Mouse (Mus musculus) thymus, postnatal 0 days (tissue): ENCODE results near the gene Krt90. TPM values are rescaled to one million over a fixed set of nuclear protein-coding genes. Genes with fewer than 3 reads are reported as not detected.
"Not testable (repeated sequence)": the region's sequence is repeated elsewhere in the genome, so short reads cannot be mapped to it uniquely, and the experiment has no call there.

Source experiments
- DNase-seq: peaks from one replicate; pipeline ENCODE4 v3.0.0-alpha.2; 2015; ENCODE audit warnings: low spot score
- microRNA-seq: library from miRNA; unstranded; fragments of <30 nt; microRNA quantifications from one replicate; pipeline ENCODE4, GENCODE M21; 2016; ENCODE audit warnings: borderline number of aligned reads
- polyA plus RNA-seq: library from polyadenylated mRNA; unstranded; fragments of >200 nt; fragmentation: Nextera tagmentation; extraction: Ambion mirVana; gene quantifications from 2 replicates; pipeline ENCODE4 v1.2.1, GENCODE M21; 2015

Krt90 gene
- polyA plus RNA-seq, 1 experiment from 2014 or later, result 0.18 TPM

DNA sequence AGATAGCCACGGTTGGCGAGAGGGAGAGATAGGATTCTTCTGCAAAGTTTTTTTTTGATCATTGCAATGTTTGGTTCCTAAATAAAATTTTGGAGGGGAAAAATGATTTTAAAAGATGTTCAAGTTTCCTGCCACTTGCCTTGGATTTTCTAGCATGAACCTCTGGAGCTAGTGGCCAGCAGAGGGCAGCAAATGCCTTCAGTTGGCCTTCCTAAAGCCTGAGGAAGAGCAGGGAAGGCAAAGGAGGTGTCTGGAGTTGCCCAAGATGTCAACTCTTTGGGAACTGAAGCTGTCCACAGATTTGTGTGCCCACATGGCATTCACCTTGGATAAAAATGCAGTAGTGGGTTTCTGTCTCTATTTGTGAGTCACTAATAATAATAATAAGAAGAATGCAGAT lies 43.0 kb downstream of the Krt90 start:
- peak; percentile 43 for DNase-seq

DNA sequence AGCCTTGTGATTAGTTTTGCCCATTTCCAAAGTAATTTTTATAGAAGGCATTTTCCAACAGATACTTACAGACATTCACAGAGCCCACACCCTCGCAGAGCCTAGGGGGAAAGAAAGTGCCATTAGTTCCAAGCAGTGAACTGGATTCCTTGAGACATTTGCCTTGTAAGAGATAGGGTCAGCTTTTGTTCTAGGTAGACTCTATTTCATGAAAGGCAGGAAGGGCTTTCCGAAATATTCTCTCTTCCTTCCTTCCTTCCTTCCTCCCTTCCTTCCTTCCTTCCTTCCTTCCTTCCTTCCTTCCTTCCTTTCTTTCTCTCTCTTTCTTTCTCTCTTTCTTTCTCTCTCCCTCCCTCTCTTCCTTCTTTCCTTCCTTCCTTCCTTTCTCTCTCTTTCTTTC lies 45.6 kb downstream of the Krt90 start, which contains the start of gene Gm49425:
Gene Gm49425, minus strand, starts transcription at position 101 of the 400 bp plus-strand sequence.
- not testable (repeated sequence) for DNase-seq

DNA sequence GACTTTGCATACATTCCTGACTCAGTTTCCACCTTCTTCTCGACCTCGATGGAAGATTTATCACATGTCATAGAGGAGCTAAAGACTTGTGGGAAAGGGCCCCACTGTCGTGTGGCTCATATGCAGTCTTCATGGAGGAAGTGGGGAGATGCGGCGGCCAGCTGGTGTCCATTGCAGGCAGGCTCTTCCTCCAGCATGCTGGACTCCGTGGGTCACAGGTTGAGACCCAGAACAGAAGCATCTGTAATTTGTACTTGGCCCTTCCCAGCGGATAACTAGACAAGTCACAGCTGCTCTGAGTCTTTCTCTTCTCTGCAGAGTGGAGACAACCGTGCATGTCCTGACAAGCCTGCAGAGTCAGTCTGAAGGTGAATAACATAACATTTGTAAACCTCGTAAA lies 54.5 kb downstream of the Krt90 start:
- DNase-seq, result no peak

DNA sequence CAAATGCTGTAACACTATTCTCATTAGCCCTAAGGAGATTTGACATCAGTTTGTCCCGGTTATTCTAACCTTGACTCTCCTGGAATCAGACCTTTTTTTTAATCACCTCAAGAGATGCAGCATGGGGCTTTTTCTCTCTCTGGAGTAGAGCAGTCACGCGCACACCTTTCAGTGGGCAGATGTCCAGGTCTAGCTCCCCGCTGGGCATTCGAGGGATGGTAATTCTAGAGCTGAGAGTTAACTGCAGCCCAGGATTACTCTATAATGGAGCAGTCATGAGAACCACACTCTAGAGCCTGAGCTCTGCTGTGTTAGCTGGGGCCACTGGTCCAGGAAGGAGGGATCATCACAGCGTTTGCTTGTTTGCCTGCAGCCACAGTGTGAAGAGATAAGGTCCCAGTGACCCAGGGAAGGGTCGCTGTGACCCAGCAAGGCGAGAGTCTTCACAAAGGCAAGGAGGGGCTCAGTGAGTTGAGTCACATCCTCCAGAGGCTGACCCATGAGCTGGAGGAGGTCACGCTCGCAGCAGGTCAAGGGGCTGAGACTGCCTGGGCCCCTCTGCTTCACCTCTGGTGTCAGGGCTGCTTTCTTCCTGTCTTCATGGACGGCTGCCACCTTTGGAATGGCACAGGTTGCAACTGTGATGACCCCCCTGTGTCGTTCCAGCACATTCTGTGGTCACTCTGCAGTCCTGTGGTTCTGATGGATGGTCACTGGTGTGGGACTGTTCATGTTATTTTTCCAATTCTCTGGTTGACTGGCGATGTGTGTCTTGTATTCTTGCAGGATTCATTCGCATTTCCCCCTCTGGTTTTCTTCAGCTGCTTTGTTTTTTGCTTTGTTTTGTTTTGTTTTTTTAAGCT lies 55.6 kb downstream of the Krt90 start:
- DNase-seq, result no peak

Small RNAs within 50 kb of the gene (microRNA-seq; reads per million reads assigned to microRNA genes)
- not detected for gene Gm44393
- not detected for gene Gm44460

Other genes starting within 250 kb of the Krt90 start
- 0.65 and 0.72 TPM in 2 replicates for gene Krt80, start 192.8 kb downstream of the Krt90 start, polyA plus RNA-seq
- gene Krt7, start 151.9 kb downstream of the Krt90 start, polyA plus RNA-seq, result 84.1 and 92.4 TPM in 2 replicates
- 0.51 and 0.91 TPM in 2 replicates for gene Krt87, start 124.1 kb downstream of the Krt90 start, polyA plus RNA-seq
- 0.28 TPM in 1 of 2 replicates, not detected in the other for gene Krt88, start 115.2 kb downstream of the Krt90 start, polyA plus RNA-seq
- gene Krt81, start 99.2 kb downstream of the Krt90 start, polyA plus RNA-seq, result 0.47 and 0.48 TPM in 2 replicates
- 0.28 and 0.46 TPM in 2 replicates for gene Krt86, start 89.5 kb downstream of the Krt90 start, polyA plus RNA-seq
- 1.0 and 1.7 TPM in 2 replicates for gene Krt83, start 71.4 kb downstream of the Krt90 start, polyA plus RNA-seq
- 0.13 and 0.39 TPM in 2 replicates for gene Gm49425, start 45.7 kb downstream of the Krt90 start, polyA plus RNA-seq
- gene Krt84, start 30.1 kb downstream of the Krt90 start, polyA plus RNA-seq, result 0.29 and 0.31 TPM in 2 replicates
- gene Krt82, start 12.3 kb downstream of the Krt90 start, polyA plus RNA-seq, result 0.05 and 0.08 TPM in 2 replicates
- 0.21 and 0.27 TPM in 2 replicates for gene Krt75, start 11.0 kb upstream of the Krt90 start, polyA plus RNA-seq
- not detected in 2 replicates for gene Gm5414, start 65.2 kb upstream of the Krt90 start, polyA plus RNA-seq
- not detected in 2 replicates for gene Gm5478, start 84.4 kb upstream of the Krt90 start, polyA plus RNA-seq
- 0.80 and 0.94 TPM in 2 replicates for gene Krt6b, start 117.3 kb upstream of the Krt90 start, polyA plus RNA-seq
- 3.4 and 7.7 TPM in 2 replicates for gene Krt6a, start 131.4 kb upstream of the Krt90 start, polyA plus RNA-seq
- gene Krt5, start 149.9 kb upstream of the Krt90 start, polyA plus RNA-seq, result 110 and 117 TPM in 2 replicates
- 1.5 and 1.7 TPM in 2 replicates for gene Krt71, start 180.2 kb upstream of the Krt90 start, polyA plus RNA-seq
- 0.50 and 0.61 TPM in 2 replicates for gene Krt72, start 223.5 kb upstream of the Krt90 start, polyA plus RNA-seq
- 0.42 and 0.60 TPM in 2 replicates for gene Krt73, start 239.4 kb upstream of the Krt90 start, polyA plus RNA-seq